Mouse (Mus musculus) lung, postnatal 0 days (tissue): ENCODE measurements around the gene Mef2d.

Experiments
- CTCF ChIP-seq: IDR thresholded peaks from 2 replicates; pipeline ENCODE4 v1.5.1; 2016; ENCODE audit warnings: antibody characterized with exemption, mild to moderate bottlenecking
- EP300 ChIP-seq: IDR thresholded peaks from 2 replicates; pipeline ENCODE4 v1.6.1; 2016; ENCODE audit warnings: antibody characterized with exemption, mild to moderate bottlenecking, control low read depth

GRCm38 (mm10) chr3:88138336-88139242 lies 3.6 kb upstream of the Mef2d start:
- TF ChIP-seq CTCF (no peak), EP300 (peak; percentile 99)
